Mouse (Mus musculus) hindbrain, embryonic 13.5 days (tissue): Measurements from ENCODE around the gene Ect2l. TPM values are rescaled to one million over a fixed set of nuclear protein-coding genes. Genes with fewer than 3 reads are reported as not detected.

Experiments used
- ATAC-seq: fragments of 200-750 bp; cut with Nextera tagmentation; 2 replicates; pipeline ENCODE4 v1.8.0; 2017; ENCODE audit warnings: moderate TSS enrichment; ENCODE audit not compliant: low FRiP score
- H3K27ac ChIP-seq: fragments of 300-500 bp; sonication (generic); 2 replicates; pipeline ENCODE4 v1.5.1; 2015; ENCODE audit warnings: inconsistent platforms, mild to moderate bottlenecking, moderate library complexity
- H3K27me3 ChIP-seq: fragments of 300-500 bp; sonication (generic); 2 replicates; pipeline ENCODE4 v1.6.1; 2015; ENCODE audit warnings: mild to moderate bottlenecking, inconsistent platforms
- H3K36me3 ChIP-seq: fragments of 300-500 bp; sonication (generic); 2 replicates; pipeline ENCODE4 v1.6.1; 2015; ENCODE audit warnings: mild to moderate bottlenecking, inconsistent platforms
- H3K4me1 ChIP-seq: fragments of 300-500 bp; sonication (generic); replicated peaks from 2 replicates; pipeline ENCODE4 v1.6.1; 2015; ENCODE audit warnings: inconsistent platforms
- H3K4me2 ChIP-seq: fragments of 300-500 bp; sonication (generic); 2 replicates; pipeline ENCODE4 v1.6.1; 2015; ENCODE audit warnings: inconsistent platforms, mild to moderate bottlenecking, moderate library complexity
- H3K4me3 ChIP-seq: fragments of 300-500 bp; sonication (generic); 2 replicates; pipeline ENCODE4 v1.5.1; 2015; ENCODE audit warnings: mild to moderate bottlenecking, inconsistent platforms
- H3K9ac ChIP-seq: fragments of 300-500 bp; sonication (generic); 2 replicates; pipeline ENCODE4 v1.6.1; 2015; ENCODE audit warnings: mild to moderate bottlenecking, inconsistent platforms
- H3K9me3 ChIP-seq: fragments of 300-500 bp; sonication (generic); 2 replicates; pipeline ENCODE4 v1.6.1; 2016; ENCODE audit warnings: inconsistent platforms
- WGBS: fragments of 180-500 bp; shearing (Covaris S2); methylation state at CpG from one replicate; pipeline ENCODE4 v1.1.7; 2015; 5-methylcytosine and 5-hydroxymethylcytosine counted together
- polyA plus RNA-seq: library from polyadenylated mRNA; unstranded; fragments of >200 nt; fragmentation: Nextera tagmentation; extraction: Ambion mirVana; gene quantifications from 2 replicates; pipeline ENCODE4 v1.2.1, GENCODE M21; 2015

Ect2l gene
- polyA plus RNA-seq, 1 experiment from 2014 or later = 0.62 TPM

GRCm38 (mm10) chr10:18130276-18130675 is 80.4 kb downstream of the Ect2l start:
- Histone ChIP-seq H3K27ac (no peak overlapping the region), H3K4me2 (no peak overlapping the region), H3K36me3 (peaks cover 14% of the 10 kb centered on the region), H3K9ac (no peak overlapping the region), H3K9me3 (no peaks in the 10 kb centered on the region), H3K4me1 (no peaks in the 10 kb centered on the region), H3K4me3 (no peak overlapping the region), H3K27me3 (no peaks in the 10 kb centered on the region)
- WGBS = 97% methylated on average over 5 of the region's 5 CpGs
- ATAC-seq = no peak

GRCm38 (mm10) chr10:18118336-18118735 is 92.4 kb downstream of the Ect2l start:
- 62% methylated on average over 8 of the region's 8 CpGs for WGBS
- H3K27me3 ChIP-seq = no peaks in the 10 kb centered on the region
- no peak overlapping the region for H3K9ac ChIP-seq
- no peak overlapping the region for H3K4me2 ChIP-seq
- peaks cover 75% of the 10 kb centered on the region for H3K36me3 ChIP-seq
- H3K27ac ChIP-seq = no peak overlapping the region
- ATAC-seq = no peak
- no peaks in the 10 kb centered on the region for H3K4me1 ChIP-seq
- H3K9me3 ChIP-seq = no peaks in the 10 kb centered on the region
- H3K4me3 ChIP-seq = no peak overlapping the region

GRCm38 (mm10) chr10:18113473-18114093 is 97.1 kb downstream of the Ect2l start:
- Histone ChIP-seq H3K4me2 (no peak overlapping the region), H3K9me3 (no peaks in the 10 kb centered on the region), H3K27me3 (no peaks in the 10 kb centered on the region), H3K4me3 (no peak overlapping the region), H3K27ac (no peak overlapping the region), H3K36me3 (peaks cover 32% of the 10 kb centered on the region), H3K9ac (no peak overlapping the region), H3K4me1 (no peaks in the 10 kb centered on the region)
- WGBS = 85% methylated on average over 10 of the region's 10 CpGs
- no peak for ATAC-seq

- Histone ChIP-seq H3K4me1 (no peaks in the 10 kb centered on the region), H3K4me3 (no peak overlapping the region), H3K9me3 (no peaks in the 10 kb centered on the region), H3K4me2 (no peak overlapping the region), H3K36me3 (peaks cover 29% of the 10 kb centered on the region), H3K9ac (no peak overlapping the region), H3K27ac (no peak overlapping the region), H3K27me3 (no peaks in the 10 kb centered on the region)
- 0 out of 2 replicates have a peak, but pooled peaks have one; percentile 46 for ATAC-seq
These were observed 99.8 kb downstream of the Ect2l start for GRCm38 (mm10) chr10:18110940-18111339.

DNA sequence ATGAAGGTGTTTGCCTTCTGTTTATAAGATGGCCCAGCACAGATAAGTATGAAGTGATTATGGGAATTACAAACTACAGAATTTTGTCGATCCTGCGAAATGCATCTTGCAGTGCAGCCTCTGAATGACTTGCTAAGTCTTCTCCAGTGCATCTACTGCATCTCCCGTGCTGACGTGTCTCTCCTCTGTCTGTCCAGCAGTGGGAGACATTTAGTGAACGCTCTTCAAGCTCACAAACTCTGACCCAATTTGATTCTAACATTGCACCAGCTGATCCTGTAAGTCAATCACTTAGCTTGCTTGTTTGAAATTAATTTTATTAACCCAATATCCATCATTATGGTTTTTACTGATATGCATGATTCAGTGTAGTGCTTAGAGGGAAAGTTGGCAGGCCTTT is 103.2 kb downstream of the Ect2l start:
- no peak for ATAC-seq
- H3K4me1 ChIP-seq = no peaks in the 10 kb centered on the region
- no peak overlapping the region for H3K9ac ChIP-seq
- no peaks in the 10 kb centered on the region for H3K27me3 ChIP-seq
- H3K27ac ChIP-seq = no peak overlapping the region
- H3K4me3 ChIP-seq = no peak overlapping the region
- WGBS = 81% methylated on average over 5 of the region's 5 CpGs
- H3K36me3 ChIP-seq = peaks cover 33% of the 10 kb centered on the region
- H3K4me2 ChIP-seq = no peak overlapping the region
- no peaks in the 10 kb centered on the region for H3K9me3 ChIP-seq

DNA sequence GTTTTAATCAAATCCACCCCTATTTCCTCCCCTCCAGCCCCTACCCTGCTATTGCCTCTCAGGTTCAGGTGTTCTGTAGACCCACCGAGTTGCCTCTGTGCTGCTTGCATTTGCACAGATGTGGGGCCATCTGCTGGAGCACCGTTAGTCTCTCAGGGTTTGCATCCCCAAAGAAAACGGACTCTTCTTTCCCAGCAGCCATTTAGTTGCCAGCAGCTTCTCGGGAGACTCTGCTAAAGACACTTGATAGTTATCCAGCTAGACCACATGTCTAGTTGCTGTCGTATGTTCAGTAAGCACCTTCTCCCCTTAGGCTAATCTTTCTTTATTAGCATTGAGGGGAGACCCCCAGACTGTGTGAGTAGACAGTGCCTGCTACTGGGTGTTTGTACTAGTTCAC is 108.5 kb downstream of the Ect2l start:
- no peaks in the 10 kb centered on the region for H3K4me1 ChIP-seq
- WGBS = 68% methylated on average over 5 of the region's 5 CpGs
- no peak overlapping the region for H3K4me3 ChIP-seq
- no peak for ATAC-seq
- H3K9ac ChIP-seq = no peak overlapping the region
- H3K36me3 ChIP-seq = peaks cover 33% of the 10 kb centered on the region
- H3K4me2 ChIP-seq = no peak overlapping the region
- no peak overlapping the region for H3K27ac ChIP-seq
- no peaks in the 10 kb centered on the region for H3K9me3 ChIP-seq
- H3K27me3 ChIP-seq = no peaks in the 10 kb centered on the region

DNA sequence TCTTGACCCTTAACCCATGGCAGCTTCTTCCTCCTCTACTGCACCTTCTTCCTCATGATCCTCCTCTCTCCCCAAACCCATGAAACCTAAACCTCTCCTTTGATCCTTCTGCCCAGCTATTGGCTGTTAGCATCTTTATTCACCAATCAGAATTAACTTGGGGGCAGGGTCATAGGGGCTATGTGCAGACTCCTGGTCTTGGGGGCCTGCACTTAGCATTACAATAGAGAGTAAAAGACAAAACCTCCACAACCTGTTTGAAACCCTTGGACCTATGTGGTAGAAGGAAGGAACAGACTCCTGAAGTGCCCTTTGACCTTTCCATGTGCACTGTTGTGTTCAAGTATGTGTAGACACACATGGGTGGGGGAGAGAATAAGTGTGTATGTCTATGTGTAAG is 120.0 kb downstream of the Ect2l start:
- Histone ChIP-seq H3K4me2 (no peak overlapping the region), H3K27me3 (no peaks in the 10 kb centered on the region), H3K9ac (no peak overlapping the region), H3K36me3 (peaks cover 35% of the 10 kb centered on the region), H3K9me3 (peaks cover 5% of the 10 kb centered on the region; the same call in 1 of the 2 replicates), H3K4me1 (no peaks in the 10 kb centered on the region), H3K4me3 (no peak overlapping the region), H3K27ac (no peak overlapping the region)
- no peak for ATAC-seq

GRCm38 (mm10) chr10:18082772-18083171 is 127.9 kb downstream of the Ect2l start:
- WGBS = 96% methylated on average over 6 of the region's 6 CpGs
- no peak for ATAC-seq
- peaks cover 7% of the 10 kb centered on the region for H3K4me1 ChIP-seq
- no peak overlapping the region for H3K4me3 ChIP-seq
- no peak overlapping the region for H3K4me2 ChIP-seq
- H3K27me3 ChIP-seq = no peaks in the 10 kb centered on the region
- no peak overlapping the region for H3K27ac ChIP-seq
- H3K36me3 ChIP-seq = peaks cover 6% of the 10 kb centered on the region; the same call in 1 of the 2 replicates
- peaks cover 5% of the 10 kb centered on the region; the same call in 1 of the 2 replicates for H3K9me3 ChIP-seq
- H3K9ac ChIP-seq = no peak overlapping the region

GRCm38 (mm10) chr10:18081536-18081935 is 129.2 kb downstream of the Ect2l start:
- no peak overlapping the region for H3K4me3 ChIP-seq
- H3K27ac ChIP-seq = no peak overlapping the region
- peaks cover 7% of the 10 kb centered on the region for H3K4me1 ChIP-seq
- no peak overlapping the region for H3K9ac ChIP-seq
- ATAC-seq = no peak
- H3K36me3 ChIP-seq = peaks cover 10% of the 10 kb centered on the region; the same call in 1 of the 2 replicates
- H3K9me3 ChIP-seq = no peaks in the 10 kb centered on the region
- 85% methylated on average over 1 of the region's 1 CpGs for WGBS
- H3K4me2 ChIP-seq = no peak overlapping the region
- H3K27me3 ChIP-seq = no peaks in the 10 kb centered on the region

Other genes starting within 250 kb of the Ect2l start
- 110 and 114 TPM in 2 replicates for gene Abracl, start 187.6 kb downstream of the Ect2l start, polyA plus RNA-seq
- 18.3 and 20.3 TPM in 2 replicates for gene Reps1, start 155.0 kb downstream of the Ect2l start, polyA plus RNA-seq
- 6.6 and 9.3 TPM in 2 replicates for gene Ccdc28a, start 24.1 kb upstream of the Ect2l start, polyA plus RNA-seq
- gene Nhsl1, start 108.1 kb upstream of the Ect2l start, polyA plus RNA-seq = 18.9 and 20.7 TPM in 2 replicates